12 mouse cellular contexts compared by ENCODE assay signal in the genomic region with DNA sequence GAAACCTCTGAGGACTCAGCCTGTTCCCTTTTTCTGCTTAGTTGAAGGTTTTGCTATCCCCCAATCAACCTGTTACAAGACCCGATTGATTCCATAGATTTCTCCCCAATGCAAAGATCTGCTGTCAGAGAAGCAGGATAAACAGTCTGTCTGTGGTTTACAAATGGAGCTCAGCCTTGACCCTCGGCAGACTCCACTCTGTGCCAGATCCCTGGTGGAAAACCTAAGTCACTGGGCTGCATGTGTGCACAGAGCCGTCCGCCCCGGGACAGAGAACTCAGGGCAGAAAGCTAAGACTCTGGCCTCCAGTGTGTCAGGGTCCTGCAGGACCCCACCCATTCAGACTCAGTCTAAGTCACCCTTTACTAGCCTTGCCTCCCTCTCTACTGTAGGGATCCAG.
"Had no signal": no experiment of that assay in that cellular context is flagged by ENCODE, and none has a peak within 500 bp of the region (broad histone marks: within the 10 kb centered on the region; RNA-seq: fewer than 3 reads in every experiment).

No protein-coding gene starts in this region.

- DNase-seq: retina, postnatal 1 day; right cerebral cortex, adult 18-20 months; right cerebral cortex, postnatal 14 days; right cerebral cortex, postnatal 25 days; right cerebral cortex, postnatal 4 days; spleen, adult 18-20 months; thymus, adult 18-20 months; thymus, adult 2 months; thymus, postnatal 14 days; thymus, postnatal 25 days; thymus, postnatal 36 days; thymus, postnatal 4 days had no signal
